Mouse (Mus musculus) heart, adult 9 months (tissue): Measurements from ENCODE around the gene Dst.
"Not testable (repeated sequence)": the region's sequence is repeated elsewhere in the genome, so short reads cannot be mapped to it uniquely, and the experiment has no call there.

Experiments
- DNase-seq, 2 experiments: peaks; one replicate each; pipeline ENCODE4 v3.0.0; 2022; ENCODE audit warnings: low spot score in 2 of 2

Dst gene

GRCm38 (mm10) chr1:34061860-34062259 is 153.8 kb downstream of the Dst start:
- no peak for DNase-seq

GRCm38 (mm10) chr1:34063943-34064342 is 155.9 kb downstream of the Dst start:
- DNase-seq: no peak

GRCm38 (mm10) chr1:34065551-34066048 is 157.6 kb downstream of the Dst start:
- DNase-seq: no peak

- DNase-seq: not testable (repeated sequence)
Measured at GRCm38 (mm10) chr1:34066401-34066800, 158.4 kb downstream of the Dst start.

GRCm38 (mm10) chr1:34068341-34068740 is 160.3 kb downstream of the Dst start:
- no peak for DNase-seq

- no peak for DNase-seq
Measured at GRCm38 (mm10) chr1:34069514-34070290, 161.7 kb downstream of the Dst start.

GRCm38 (mm10) chr1:34070474-34070873 is 162.4 kb downstream of the Dst start:
- no peak for DNase-seq

GRCm38 (mm10) chr1:34070991-34071639 is 163.1 kb downstream of the Dst start:
- no peak for DNase-seq

GRCm38 (mm10) chr1:34072262-34072661 is 164.2 kb downstream of the Dst start:
- no peak for DNase-seq

- no peak for DNase-seq
Measured at GRCm38 (mm10) chr1:34073436-34074169, 165.6 kb downstream of the Dst start.

- no peak for DNase-seq
Measured at GRCm38 (mm10) chr1:34074245-34075187, 166.5 kb downstream of the Dst start.

GRCm38 (mm10) chr1:34076701-34077421 is 168.8 kb downstream of the Dst start:
- no peak for DNase-seq

- no peak for DNase-seq
Measured at GRCm38 (mm10) chr1:34077422-34077790, 169.4 kb downstream of the Dst start.

GRCm38 (mm10) chr1:34077941-34078340 is 169.9 kb downstream of the Dst start:
- DNase-seq: no peak

- DNase-seq: no peak
Measured at GRCm38 (mm10) chr1:34089011-34089410, 181.0 kb downstream of the Dst start.

GRCm38 (mm10) chr1:34090700-34091099 is 182.7 kb downstream of the Dst start:
- no peak for DNase-seq

- no peak for DNase-seq
Measured at GRCm38 (mm10) chr1:34093652-34094051, 185.6 kb downstream of the Dst start.

- DNase-seq: no peak
Measured at GRCm38 (mm10) chr1:34094301-34094700, 186.3 kb downstream of the Dst start.

GRCm38 (mm10) chr1:34095173-34095572 is 187.1 kb downstream of the Dst start:
- no peak for DNase-seq

- no peak for DNase-seq
Measured at GRCm38 (mm10) chr1:34096923-34097322, 188.9 kb downstream of the Dst start.

- no peak for DNase-seq
Measured at GRCm38 (mm10) chr1:34097640-34098039, 189.6 kb downstream of the Dst start.
